Mouse (Mus musculus) neural tube, embryonic 11.5 days (tissue): ENCODE data around the gene Vdr. TPM values are rescaled to one million over a fixed set of nuclear protein-coding genes. Genes with fewer than 3 reads are reported as not detected.

Experiments used
- ATAC-seq: fragments of 200-750 bp; cut with Nextera tagmentation; 2 replicates; pipeline ENCODE4 v1.8.0; 2017; ENCODE audit warnings: moderate number of reproducible peaks, mild to moderate bottlenecking, moderate TSS enrichment, moderate library complexity; ENCODE audit not compliant: insufficient read depth, low FRiP score, low TSS enrichment
- DNase-seq: peaks from one replicate; pipeline ENCODE4 v3.0.0-alpha.2; 2015; ENCODE audit warnings: low spot score
- H3K27ac ChIP-seq: fragments of 300-500 bp; sonication (generic); 2 replicates; pipeline ENCODE4 v1.5.1; 2014; ENCODE audit warnings: low read depth, mild to moderate bottlenecking, low read length
- H3K27me3 ChIP-seq: fragments of 300-500 bp; sonication (generic); 2 replicates; pipeline ENCODE4 v1.6.1; 2014; ENCODE audit warnings: mild to moderate bottlenecking, low read length, mixed read lengths; ENCODE audit not compliant: control insufficient read depth, insufficient read depth
- H3K36me3 ChIP-seq: fragments of 300-500 bp; sonication (generic); 2 replicates; pipeline ENCODE4 v1.6.1; 2014; ENCODE audit warnings: mild to moderate bottlenecking, low read length, moderate library complexity, mixed read lengths; ENCODE audit not compliant: control insufficient read depth, insufficient read depth
- H3K4me1 ChIP-seq: fragments of 300-500 bp; sonication (generic); 2 replicates; pipeline ENCODE4 v1.6.1; 2014; ENCODE audit warnings: low read length, mixed read lengths; ENCODE audit not compliant: control insufficient read depth, insufficient read depth
- H3K4me2 ChIP-seq: fragments of 300-500 bp; sonication (generic); 2 replicates; pipeline ENCODE4 v1.6.1; 2014; ENCODE audit warnings: low read depth, mild to moderate bottlenecking, moderate library complexity
- H3K4me3 ChIP-seq: fragments of 300-500 bp; sonication (generic); 2 replicates; pipeline ENCODE4 v1.5.1; 2014; ENCODE audit warnings: low read depth, low read length
- H3K9ac ChIP-seq: fragments of 300-500 bp; sonication (generic); 2 replicates; pipeline ENCODE4 v1.6.1; 2014; ENCODE audit warnings: mild to moderate bottlenecking, low read length
- H3K9me3 ChIP-seq: fragments of 300-500 bp; sonication (generic); 2 replicates; pipeline ENCODE4 v1.6.1; 2016; ENCODE audit warnings: low read length; ENCODE audit not compliant: control insufficient read depth
- WGBS: fragments of 180-500 bp; shearing (Covaris S2); extraction: QIAGEN DNeasy Blood & Tissue Kit; methylation state at CpG from one replicate; pipeline ENCODE4 v1.1.7; 2014; 5-methylcytosine and 5-hydroxymethylcytosine counted together
- polyA plus RNA-seq: library from polyadenylated mRNA; unstranded; fragments of >200 nt; fragmentation: Nextera tagmentation; extraction: Ambion mirVana; gene quantifications from 2 replicates; pipeline ENCODE4 v1.2.1, GENCODE M21; 2014

Gene Vdr
- polyA plus RNA-seq, 1 experiment from 2014 or later, result 0.16 TPM

- ATAC-seq, result no peak
- H3K36me3 ChIP-seq, result no peaks in the 10 kb centered on the region
- no peak overlapping the region for H3K4me2 ChIP-seq
- H3K9me3 ChIP-seq, result no peaks in the 10 kb centered on the region
- no peak for DNase-seq
- peaks cover 5% of the 10 kb centered on the region; the same call in 1 of the 2 replicates for H3K4me1 ChIP-seq
- no peak overlapping the region for H3K27ac ChIP-seq
- H3K4me3 ChIP-seq, result no peak overlapping the region
- H3K27me3 ChIP-seq, result no peaks in the 10 kb centered on the region
- 55% methylated on average over 17 of the region's 17 CpGs for WGBS
- no peak overlapping the region for H3K9ac ChIP-seq
Observed at GRCm38 (mm10) chr15:97836153-97836893, 74.1 kb downstream of the Vdr start.

DNA sequence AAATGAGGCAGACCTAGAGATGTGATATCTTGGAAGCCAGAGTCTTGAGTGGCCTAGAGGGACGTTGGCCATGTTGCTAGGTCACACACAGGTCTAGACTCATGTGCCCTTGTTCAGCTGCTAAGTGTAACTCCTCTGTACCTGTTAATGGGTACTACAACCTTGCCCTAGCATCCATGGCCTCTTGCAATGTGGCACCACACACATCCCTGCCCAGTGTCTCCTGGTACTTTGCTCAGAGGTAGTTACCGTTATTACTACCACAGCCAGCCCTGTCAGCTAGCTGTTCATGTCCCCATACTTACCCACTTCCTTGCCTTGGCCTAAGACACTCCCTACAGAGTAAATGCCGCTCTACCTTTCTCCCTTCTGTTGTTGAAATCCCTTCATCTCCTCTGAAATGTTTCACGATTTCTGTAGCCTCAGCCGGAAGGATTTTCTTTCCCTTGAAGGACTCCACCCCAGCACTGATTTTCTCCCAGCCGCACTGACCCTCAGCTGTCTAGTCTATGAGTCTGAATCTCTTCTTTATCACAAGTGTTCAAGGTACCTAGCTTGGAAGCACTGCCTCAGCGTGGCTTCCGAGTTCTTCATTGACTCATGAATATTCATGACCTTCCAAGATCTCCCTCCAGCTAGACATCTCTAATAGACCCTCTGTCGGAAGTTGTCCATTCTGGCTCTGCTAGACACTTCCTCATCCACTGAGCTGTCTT is 77.5 kb downstream of the Vdr start:
- Histone ChIP-seq H3K4me3 (no peak overlapping the region), H3K4me2 (no peak overlapping the region), H3K27me3 (no peaks in the 10 kb centered on the region), H3K9ac (no peak overlapping the region), H3K9me3 (no peaks in the 10 kb centered on the region), H3K27ac (no peak overlapping the region), H3K4me1 (peaks cover 24% of the 10 kb centered on the region), H3K36me3 (no peaks in the 10 kb centered on the region)
- no peak for ATAC-seq
- 68% methylated on average over 9 of the region's 9 CpGs for WGBS
- DNase-seq, result no peak

GRCm38 (mm10) chr15:97831987-97832640 is 78.3 kb downstream of the Vdr start:
- Histone ChIP-seq H3K9me3 (no peaks in the 10 kb centered on the region), H3K27me3 (no peaks in the 10 kb centered on the region), H3K36me3 (no peaks in the 10 kb centered on the region), H3K4me2 (peak overlapping the region; percentile 79), H3K4me1 (peaks cover 20% of the 10 kb centered on the region), H3K9ac (peak overlapping the region; percentile 97), H3K4me3 (peak overlapping the region; percentile 93), H3K27ac (peak overlapping the region; percentile 93)
- ATAC-seq (no peak; the same call in 1 of the 2 replicates), DNase-seq (no peak)
- 7% methylated on average over 10 of the region's 10 CpGs for WGBS

DNA sequence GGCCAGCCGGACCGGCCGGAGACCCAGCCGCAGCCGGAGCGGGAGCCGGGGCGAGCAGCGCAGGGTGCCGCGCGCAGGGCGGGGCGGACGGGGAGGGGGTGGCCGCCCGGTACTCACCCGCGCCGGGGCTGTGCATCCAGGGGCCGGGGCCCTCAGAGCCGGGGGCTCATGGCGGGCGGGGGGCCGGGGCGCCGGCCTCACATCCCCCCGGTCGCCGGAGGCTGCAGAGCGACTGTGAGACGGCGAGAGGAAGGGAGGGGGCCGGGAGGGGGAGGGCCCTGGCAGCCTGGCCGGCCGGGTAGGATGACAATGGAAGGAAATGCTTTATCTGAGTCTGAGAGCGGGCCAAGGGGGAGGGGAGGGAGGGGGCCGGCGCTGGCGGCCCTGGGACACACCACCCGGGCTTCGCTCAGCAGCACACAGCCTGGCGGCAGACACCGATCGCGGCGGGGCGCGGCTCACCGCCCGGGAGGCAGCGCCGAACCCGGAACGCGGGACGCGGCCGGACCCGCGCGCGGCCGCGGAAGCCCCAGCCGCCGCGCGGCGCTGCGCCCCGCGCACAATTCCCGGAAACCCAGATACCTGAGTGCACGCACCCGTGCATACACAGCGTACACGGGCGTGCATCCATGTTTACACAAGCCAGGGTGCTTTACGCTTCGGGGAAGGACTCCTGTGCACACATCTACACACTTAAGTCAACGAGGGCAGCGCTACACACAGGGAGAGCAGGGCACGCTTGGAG is 79.0 kb downstream of the Vdr start:
- ATAC-seq (peak; percentile 90), DNase-seq (peak; percentile 83)
- WGBS, result 1% methylated on average over 74 of the region's 84 CpGs
- H3K4me2 ChIP-seq, result peak overlapping the region; percentile 79
- H3K9ac ChIP-seq, result peak overlapping the region; percentile 97
- no peaks in the 10 kb centered on the region for H3K36me3 ChIP-seq
- peak overlapping the region; percentile 93 for H3K27ac ChIP-seq
- H3K4me3 ChIP-seq, result peak overlapping the region; percentile 93
- no peaks in the 10 kb centered on the region for H3K9me3 ChIP-seq
- peaks cover 20% of the 10 kb centered on the region for H3K4me1 ChIP-seq
- no peaks in the 10 kb centered on the region for H3K27me3 ChIP-seq

DNA sequence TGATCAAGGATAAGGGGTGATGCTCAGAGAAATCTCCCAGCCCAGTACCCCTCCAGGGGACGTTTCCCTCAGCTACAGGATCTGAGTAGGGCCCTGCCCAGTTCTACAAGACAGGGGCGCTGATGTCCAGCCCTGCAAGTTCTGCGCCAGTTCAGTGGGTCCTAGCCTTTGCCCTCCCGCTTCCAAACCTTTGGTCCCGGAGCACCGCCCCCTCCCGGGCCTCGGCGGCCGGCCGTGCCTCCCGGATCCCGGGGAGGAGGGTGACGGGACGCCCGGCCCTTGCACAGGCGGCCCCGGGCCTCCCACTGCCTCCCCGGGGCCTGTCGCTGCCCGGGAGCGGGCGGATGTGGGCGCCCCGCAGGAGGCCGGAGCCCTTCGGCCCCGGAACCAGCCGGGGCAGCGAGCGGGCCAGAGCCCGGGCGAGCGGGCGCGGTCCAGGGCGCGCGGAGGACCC is 79.6 kb downstream of the Vdr start:
- H3K27ac ChIP-seq, result peak overlapping the region; percentile 93
- ATAC-seq (peak; percentile 51; the same call in 1 of the 2 replicates), DNase-seq (peak; percentile 48)
- peak overlapping the region; percentile 97 for H3K9ac ChIP-seq
- H3K4me3 ChIP-seq, result peak overlapping the region; percentile 93
- no peaks in the 10 kb centered on the region for H3K27me3 ChIP-seq
- peaks cover 21% of the 10 kb centered on the region for H3K4me1 ChIP-seq
- no peaks in the 10 kb centered on the region for H3K9me3 ChIP-seq
- WGBS, result 0% methylated on average over 26 of the region's 39 CpGs
- H3K36me3 ChIP-seq, result no peaks in the 10 kb centered on the region
- peak overlapping the region; percentile 79 for H3K4me2 ChIP-seq

DNA sequence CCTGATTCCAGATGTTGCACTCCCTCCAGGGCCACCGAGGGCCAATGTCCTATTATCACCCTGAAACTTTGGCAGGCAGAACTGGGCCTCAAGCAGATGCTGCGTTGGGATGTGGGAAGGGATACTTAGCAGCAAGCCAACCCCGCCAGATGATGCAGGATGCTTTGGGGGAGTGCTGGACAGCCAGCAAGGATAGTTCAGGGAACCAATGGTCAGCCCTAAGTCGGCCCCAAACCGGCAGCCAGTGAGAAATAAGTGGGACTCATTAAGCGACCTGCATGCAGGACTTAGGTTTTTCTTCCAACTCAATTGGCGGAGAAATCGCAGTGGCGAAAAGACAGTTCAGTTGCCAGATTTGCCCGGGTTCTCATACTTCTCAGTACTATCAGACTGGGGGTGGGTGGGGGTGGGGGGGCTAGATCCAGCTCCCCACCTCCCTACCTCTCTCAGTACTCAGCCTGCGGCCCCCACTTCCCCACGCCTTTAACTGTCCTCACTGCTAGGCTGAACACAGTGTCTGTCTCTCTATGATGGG is 80.1 kb downstream of the Vdr start:
- Histone ChIP-seq H3K4me2 (peak overlapping the region; percentile 79), H3K27ac (peak overlapping the region; percentile 93), H3K4me3 (peak overlapping the region; percentile 93), H3K9ac (peak overlapping the region; percentile 97), H3K4me1 (peaks cover 26% of the 10 kb centered on the region), H3K9me3 (no peaks in the 10 kb centered on the region), H3K27me3 (no peaks in the 10 kb centered on the region), H3K36me3 (no peaks in the 10 kb centered on the region)
- ATAC-seq (peak; percentile 17; the same call in 1 of the 2 replicates), DNase-seq (no peak)
- 14% methylated on average over 12 of the region's 12 CpGs for WGBS

DNA sequence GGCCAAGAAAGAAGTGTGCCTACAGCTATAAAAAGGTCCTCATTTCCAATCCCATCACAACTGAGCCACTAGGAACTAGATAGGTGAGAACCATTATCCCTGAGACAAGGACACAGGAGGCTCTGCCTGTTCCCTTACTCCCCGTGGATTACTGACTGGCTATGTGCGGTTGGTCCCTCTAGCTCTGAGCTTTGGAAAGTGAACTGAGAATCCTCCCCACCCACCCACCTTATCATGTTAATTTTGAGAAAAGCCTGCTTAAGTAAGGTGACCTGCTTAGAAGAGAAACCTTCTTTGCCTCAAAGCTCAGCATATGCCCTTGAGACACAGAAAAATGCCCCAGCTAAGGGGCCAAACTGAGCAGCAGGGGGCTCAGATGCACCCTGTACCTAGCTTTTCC is 81.0 kb downstream of the Vdr start:
- ATAC-seq (no peak), DNase-seq (peak; percentile 8)
- H3K4me2 ChIP-seq, result peak overlapping the region; percentile 79
- no peaks in the 10 kb centered on the region for H3K9me3 ChIP-seq
- 0 out of 2 replicates have a peak overlapping the region, but pooled peaks have one; percentile 17 for H3K27ac ChIP-seq
- 54% methylated on average over 2 of the region's 2 CpGs for WGBS
- no peaks in the 10 kb centered on the region for H3K36me3 ChIP-seq
- no peak overlapping the region for H3K4me3 ChIP-seq
- no peaks in the 10 kb centered on the region for H3K27me3 ChIP-seq
- H3K4me1 ChIP-seq, result peaks cover 31% of the 10 kb centered on the region
- no peak overlapping the region; the same call in 1 of the 2 replicates for H3K9ac ChIP-seq

- Histone ChIP-seq H3K27ac (no peak overlapping the region), H3K27me3 (no peaks in the 10 kb centered on the region), H3K36me3 (peaks cover 3% of the 10 kb centered on the region; the same call in 1 of the 2 replicates), H3K4me2 (peak overlapping the region; percentile 79; the same call in 1 of the 2 replicates), H3K4me3 (no peak overlapping the region), H3K9ac (no peak overlapping the region), H3K4me1 (peaks cover 31% of the 10 kb centered on the region), H3K9me3 (no peaks in the 10 kb centered on the region)
- ATAC-seq (no peak), DNase-seq (peak; percentile 11)
- 72% methylated on average over 5 of the region's 5 CpGs for WGBS
Observed at GRCm38 (mm10) chr15:97828901-97829338, 81.5 kb downstream of the Vdr start.
